Mouse (Mus musculus) natural killer cell, adult 2 months (primary cell): ENCODE data around the gene Alkbh4.
A peak's percentile ranks its signal among the peaks of the same experiment; 100 is the strongest.

Experiments used
- DNase-seq, 2 experiments: peaks; one replicate each; pipeline ENCODE4 v3.0.0; 2022; ENCODE audit warnings: low spot score in 2 of 2

Alkbh4 gene

DNA sequence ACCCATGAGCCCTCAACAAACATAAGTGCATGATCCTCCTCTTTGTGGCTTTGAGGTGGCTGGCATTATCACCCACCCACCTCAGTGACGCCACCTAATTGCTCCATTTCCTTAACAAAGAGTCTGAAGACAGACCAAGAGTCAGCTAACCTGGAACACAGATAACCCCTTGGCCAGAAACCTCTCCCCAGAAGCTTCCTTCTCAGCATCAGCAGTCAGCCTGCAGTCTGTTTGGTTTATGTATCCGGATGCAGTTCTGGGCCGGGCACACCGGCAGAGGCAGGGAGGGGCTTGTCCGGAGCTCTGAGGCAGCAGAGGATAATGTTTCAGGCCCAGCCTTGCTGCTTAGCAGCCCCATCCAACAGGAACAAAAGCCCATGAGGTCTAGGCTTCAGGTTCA is 43.6 kb downstream of the Alkbh4 start:
- peak; percentile 23 to 49 for DNase-seq

DNA sequence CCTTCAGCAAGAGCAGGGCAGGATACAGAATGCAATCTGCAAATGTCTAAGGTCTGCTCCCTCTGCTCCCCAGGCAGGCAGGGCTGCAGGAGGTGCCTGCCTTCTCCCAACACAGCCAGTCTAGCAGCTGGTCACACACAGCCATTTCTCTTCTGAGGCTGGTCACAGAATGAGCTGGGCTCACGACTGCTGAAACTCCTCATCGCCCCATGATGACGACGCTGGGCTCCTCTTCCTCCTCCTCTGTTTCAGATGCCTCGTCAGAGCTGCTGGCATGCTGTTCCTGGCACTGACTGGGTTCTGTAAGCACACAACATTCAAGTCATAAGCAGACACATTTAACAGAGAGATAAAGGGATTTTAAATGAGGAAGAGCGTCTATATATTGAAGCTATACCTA is 45.3 kb downstream of the Alkbh4 start:
- DNase-seq, result no peak

DNA sequence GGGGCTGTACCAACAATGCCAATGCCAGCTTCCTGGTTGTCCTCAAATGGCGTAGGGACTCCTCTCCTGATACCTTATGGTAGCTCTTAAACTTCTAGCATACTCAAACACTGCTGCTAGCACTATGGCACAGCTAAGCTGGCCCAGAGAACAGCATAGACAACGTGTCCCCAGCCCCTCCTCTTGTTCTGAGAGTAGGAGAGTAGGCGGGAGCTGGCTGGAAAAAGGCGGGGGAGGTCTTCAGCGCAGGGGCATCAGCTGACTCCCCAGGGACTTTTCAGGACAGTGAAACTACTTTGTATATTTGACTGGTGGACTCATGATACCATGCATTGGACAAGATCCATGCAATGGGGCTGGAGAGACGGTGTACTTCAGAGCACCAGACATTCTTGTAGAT is 46.1 kb downstream of the Alkbh4 start:
- no peak for DNase-seq

DNA sequence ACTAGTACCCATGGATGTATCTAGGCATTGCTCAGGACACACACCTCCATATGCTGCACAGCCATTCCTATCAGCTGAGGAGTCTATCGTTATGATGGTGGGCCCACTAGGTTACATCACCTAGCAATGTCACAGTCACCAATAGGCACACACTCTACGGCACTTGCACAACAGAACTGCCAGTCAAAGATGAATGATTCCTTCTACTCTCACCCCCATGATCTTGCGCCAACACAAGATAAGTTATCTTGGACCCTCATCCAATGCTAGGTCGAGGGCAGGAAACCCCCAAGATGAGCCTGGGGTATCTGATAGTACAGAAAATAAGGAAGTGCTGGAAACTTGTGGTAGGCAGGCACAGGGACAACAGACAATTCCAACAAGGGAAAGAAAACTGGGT is 46.9 kb downstream of the Alkbh4 start:
- no peak for DNase-seq

DNA sequence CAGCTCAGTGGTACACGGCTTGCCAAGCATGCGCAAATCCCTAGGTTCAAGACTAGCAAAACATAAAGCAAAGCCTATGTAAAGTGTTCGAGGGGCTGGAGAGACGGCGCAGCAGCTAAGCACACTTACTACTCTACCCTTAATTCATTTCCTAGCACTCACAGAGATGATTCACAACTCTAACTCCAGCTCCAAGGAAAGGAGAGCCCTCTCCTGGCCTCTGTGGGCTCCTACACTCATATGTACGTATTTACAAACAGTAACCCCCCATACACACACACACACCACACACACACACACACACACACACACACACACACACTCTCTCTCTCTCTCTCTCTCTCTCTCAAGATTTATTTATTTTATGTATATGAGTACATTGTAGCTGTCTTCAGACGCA is 47.8 kb downstream of the Alkbh4 start:
- DNase-seq, result no peak

DNA sequence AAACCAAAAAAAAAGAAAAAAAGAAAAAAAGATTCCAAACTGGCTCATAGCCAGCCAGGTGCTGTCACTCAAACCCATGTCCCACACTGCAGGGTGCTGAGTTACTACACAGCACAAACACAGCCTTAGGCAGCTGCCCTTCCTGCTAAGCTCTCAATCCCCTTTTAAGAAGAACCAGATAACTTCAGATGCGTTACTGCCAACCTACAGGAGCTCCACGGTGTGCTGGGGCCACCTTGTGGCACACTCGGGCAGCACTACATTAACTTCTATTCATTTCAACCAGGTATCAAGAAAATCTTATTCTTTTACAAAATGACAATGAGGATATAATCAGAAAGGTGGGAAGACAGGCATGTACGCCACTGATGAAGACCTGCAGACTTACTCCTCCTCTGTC is 50.8 kb downstream of the Alkbh4 start:
- peak; percentile 41 to 69 for DNase-seq
